Mouse (Mus musculus) fibroblast of lung, adult 2 months (primary cell): ENCODE measurements around the gene Hoxb4.

ENCODE experiments used
- DNase-seq: peaks from one replicate; pipeline ENCODE4 v3.0.0-alpha.2; 2011; ENCODE audit warnings: low read depth

The Hoxb4 gene

GRCm38 (mm10) chr11:96284774-96285734 is 33.0 kb upstream of the Hoxb4 start:
- no peak for DNase-seq

DNA sequence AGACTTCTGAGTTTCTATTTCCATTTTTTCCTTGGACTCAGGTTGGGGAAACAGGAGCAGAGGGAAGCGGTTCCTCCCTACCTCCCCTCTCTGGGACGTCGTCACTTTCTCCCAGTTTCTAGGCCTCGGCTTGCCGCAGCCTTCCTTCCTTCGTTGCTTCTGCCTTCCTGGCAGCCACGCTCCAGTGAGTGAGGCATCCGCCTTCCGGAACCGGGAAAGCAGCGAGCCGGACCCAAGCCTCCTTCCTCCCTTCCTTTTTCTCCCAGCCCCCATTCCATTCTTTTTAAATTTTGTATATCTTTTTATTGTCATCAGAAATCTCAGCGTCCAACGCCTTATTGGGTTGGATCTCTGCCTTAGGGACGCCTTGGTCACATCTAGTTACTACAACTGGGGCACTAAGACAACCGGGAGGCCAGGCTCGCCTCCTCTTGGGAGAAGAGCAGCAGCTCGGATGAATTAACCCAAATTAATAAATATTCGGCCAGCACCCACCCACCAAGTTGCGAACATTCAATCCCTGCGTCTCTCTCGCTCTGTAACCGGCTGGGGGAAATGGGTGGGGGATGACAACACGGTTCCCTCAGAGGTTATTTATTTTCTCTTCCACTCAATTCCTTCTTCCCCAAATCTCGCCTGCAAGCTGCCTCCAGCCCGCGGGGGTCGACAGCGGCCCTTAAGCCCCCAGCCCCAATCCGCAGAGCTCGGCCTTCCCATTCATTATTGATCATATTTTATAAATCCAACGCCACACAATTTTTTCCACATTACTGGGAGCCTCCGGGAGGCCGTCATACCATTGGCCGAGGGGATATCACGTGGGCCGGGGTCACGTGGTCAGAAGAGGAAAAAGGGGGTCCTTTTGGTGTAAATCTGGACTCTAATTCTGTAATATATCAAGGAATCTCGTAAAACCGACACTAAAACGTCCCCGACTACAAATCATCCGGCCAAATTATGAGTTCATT is 32.0 kb upstream of the Hoxb4 start, which contains the start of gene Hoxb7:
Gene Hoxb7, plus strand, starts transcription at position 853 of the 968 bp plus-strand sequence.
- DNase-seq: no peak

GRCm38 (mm10) chr11:96286739-96287385 is 31.2 kb upstream of the Hoxb4 start:
- DNase-seq: no peak

GRCm38 (mm10) chr11:96287411-96287810 is 30.7 kb upstream of the Hoxb4 start:
- DNase-seq: no peak

- no peak for DNase-seq
Measured at GRCm38 (mm10) chr11:96288455-96289221, 29.4 kb upstream of the Hoxb4 start.

DNA sequence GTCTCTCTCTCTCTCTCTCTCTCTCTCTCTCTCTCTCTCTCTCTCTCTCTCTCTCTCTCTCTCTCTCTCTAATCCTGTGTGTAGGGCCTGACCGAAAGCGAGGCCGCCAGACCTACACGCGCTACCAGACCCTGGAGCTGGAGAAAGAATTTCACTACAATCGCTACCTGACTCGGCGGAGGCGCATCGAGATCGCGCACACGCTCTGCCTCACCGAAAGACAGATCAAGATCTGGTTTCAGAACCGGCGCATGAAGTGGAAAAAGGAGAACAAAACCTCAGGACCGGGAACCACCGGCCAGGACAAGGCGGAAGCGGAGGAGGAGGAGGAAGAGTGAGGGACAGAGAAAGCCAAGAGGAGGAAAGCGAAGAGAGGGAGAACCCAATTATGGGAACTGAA is 28.8 kb upstream of the Hoxb4 start:
- no peak for DNase-seq

DNA sequence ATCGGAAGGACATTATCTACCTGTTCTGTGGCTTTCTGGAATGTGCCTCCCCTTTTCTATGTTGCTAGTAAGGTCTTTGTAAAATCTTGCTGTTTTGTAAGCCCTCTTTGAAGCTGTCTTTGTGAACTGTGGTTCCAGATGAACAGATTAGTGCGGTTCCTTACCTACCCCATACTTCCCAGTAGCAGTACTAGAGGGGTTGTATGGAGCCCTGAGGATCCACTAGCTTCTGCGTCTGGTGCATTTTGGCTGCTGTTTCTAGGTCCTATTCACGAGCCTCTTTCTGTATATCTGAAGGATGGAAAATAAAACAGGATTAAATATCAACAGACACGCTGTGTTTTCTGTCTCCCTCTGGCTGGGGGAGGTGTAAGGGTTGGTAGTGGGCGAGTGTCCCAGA is 28.2 kb upstream of the Hoxb4 start:
- DNase-seq: no peak

- no peak for DNase-seq
Measured at GRCm38 (mm10) chr11:96290705-96291355, 27.2 kb upstream of the Hoxb4 start.

DNA sequence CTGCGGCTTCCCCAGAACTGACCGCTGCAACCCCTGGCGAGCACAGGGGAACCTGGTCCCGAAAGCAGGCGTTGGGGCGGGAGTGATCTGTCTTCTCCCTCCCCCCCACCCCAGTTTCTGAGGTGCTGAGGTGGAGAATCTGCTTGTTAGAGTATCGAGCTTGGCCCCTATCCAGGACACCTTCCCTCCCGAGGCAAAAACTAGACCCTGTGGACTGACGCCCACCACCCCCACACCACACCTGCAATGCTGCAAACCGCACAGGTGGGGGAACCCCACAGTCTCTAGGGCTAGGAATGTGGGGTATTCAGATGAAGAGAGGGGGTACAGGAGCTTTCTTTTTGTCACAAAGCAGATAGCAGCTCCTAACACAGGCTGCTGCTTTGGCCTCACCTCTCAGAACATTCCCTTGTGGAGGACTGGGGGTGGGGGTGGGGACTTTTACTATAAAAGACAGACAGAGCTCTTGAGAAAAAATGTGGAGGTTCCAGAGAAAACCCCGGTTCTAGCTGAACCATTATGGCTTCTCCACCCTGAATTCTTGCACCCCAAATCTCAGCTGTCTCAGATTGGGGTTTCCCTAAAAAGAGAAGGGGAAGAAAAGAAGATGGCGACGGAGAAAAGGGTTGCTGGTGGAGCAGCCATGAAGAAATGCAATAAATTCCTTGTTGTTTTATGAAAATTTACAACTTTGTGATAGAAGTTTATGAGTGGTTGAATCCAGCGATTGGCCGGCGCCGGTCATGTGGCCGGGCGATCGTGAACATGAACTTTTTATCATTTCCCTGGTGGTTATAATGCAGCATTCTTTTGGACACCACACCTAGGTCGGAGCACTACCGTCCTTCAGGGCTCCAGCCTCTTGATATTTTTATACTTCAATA is 26.1 kb upstream of the Hoxb4 start, which contains the start of gene Hoxb6:
Gene Hoxb6, plus strand, starts transcription at position 796 of the 884 bp plus-strand sequence.
- DNase-seq: no peak

DNA sequence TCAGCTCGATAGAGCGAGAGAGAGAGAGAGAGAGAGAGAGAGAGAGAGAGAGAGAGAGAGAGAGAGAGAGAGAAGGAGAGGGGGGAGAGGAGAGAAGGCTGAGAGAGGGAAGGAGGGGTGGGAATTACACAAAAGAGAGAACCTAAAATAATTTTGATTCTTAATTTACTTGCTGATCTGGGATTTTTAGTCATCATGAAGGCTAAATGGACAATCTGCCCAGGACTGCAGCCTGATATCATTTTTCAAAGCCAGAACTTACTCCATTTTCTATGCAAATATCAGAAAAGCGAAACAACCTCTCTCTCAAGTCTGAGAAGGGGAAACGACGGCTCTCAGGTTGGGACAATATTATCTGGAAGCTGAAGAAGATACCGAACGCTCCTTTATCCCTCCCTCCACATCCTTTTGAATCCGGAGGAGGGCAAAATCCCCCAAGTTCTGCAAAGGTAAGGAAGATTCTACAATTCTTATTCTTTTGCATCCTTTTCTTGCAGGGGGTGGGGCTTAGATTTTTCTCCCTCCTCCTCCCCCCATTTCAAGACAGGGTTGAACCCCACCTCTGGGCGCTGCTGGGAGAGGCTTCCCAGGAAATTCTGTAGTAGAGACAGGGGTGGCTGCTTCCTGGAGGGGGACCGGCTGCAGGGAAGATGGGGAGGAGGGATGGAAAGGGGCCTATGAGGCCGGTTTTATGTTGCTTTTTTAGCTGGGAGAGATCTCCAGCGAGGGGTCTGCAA is 25.3 kb upstream of the Hoxb4 start:
- DNase-seq: no peak

DNA sequence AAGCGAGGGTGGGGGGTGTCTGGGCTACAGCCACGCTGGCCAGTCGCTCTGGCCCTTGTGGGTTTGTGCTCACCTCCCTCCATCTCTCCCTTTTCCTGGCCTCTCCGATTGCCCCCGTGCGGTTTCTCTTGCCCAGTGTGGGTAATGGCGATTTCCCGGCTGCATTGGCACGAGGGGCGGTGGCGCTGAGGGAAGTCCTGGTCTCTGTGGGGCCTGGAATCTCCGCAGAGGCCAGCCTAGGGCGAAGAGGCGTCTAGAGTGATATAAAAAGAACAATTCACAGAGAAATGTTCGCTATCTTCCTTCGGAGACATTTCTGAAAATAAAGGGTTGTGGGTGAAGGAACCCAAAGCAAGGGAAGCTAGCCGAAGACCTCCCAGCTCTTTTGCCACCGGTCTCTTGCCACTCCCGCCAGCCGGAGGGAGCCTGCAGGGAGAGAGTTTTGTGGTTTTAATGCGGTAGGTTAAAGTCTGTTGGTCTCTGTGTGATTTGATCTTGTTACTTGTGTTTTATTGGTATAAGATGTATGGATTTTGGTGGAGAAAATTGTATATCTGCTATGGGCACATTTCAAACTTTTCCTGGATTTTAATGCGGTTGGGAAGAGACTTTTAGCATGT is 24.7 kb upstream of the Hoxb4 start:
- no peak for DNase-seq

GRCm38 (mm10) chr11:96294245-96295091 is 23.6 kb upstream of the Hoxb4 start:
- no peak for DNase-seq

GRCm38 (mm10) chr11:96295092-96295835 is 22.8 kb upstream of the Hoxb4 start:
- DNase-seq: no peak

DNA sequence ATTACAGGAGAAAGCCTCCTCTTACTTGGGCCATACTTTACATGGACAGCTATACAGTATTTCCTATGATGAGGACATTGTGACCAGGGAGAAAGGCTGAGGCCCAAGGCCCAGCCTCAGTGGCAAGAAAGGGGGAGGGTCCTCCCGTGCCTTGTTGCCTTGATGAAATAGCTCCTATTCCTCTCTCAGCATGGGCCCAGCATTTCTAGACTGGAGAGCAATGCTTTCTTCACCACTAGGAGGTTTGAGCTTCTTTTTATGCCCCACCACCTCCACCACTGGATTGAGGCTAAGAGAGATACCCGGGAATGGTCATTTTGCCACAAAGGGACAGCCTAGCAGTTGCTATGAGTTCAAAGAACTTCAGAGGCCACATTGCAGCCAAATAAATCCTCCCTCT is 21.1 kb upstream of the Hoxb4 start:
- no peak for DNase-seq

DNA sequence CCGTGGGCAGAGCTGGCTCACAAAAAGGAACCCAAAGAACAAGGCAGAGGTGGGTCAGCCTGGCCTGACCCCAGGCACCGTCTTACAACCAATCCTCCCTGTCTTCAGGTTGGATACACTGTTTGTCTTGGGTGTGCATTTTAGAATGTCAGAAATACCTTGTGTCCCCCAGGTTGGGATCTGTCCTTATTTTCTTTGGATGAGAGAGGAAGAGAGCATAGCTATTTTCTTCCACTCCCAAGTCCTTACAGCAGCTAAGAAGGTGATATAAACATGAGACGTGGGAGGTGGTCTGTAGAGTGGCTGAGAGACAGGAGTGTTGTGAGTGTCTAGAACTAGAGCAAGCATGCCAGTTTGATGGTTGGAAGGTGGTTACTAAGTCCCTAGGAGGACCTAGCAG is 20.6 kb upstream of the Hoxb4 start:
- no peak for DNase-seq

DNA sequence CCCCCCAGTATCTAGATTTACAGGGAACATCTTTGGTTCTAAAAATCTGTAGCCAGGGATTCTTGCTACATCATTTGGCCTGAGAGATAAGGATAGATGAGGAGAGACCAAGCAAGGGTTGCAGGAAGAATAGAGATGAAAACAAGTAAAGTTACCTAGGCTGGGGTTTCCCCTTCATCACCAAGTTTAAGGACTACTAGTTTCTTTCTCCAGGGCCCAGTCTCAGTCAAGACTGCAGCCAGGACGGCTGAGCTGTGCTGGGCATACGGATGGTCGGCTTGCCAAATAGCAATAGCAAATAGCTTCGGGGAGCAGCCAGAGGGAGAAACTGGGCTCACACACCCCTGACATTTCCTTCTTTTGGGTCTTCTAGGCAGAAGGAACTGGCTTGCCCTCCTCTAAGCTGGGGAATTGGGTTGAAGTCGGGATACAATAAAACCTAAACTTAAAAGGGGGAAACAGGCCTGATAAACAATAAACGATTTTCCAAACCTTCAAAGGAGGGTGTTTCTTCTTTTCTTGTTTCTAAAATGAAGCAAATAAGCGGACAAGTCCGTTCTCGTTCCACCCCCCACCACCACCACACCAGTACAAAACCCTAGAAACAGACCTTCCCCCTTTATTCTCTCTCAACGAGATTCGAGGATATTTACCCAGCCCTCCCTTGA is 20.0 kb upstream of the Hoxb4 start:
- no peak for DNase-seq
